Mouse (Mus musculus): ENCODE data around the gene Pigr. TPM values are rescaled to one million over a fixed set of nuclear protein-coding genes. Genes with fewer than 3 reads are reported as not detected.

Pigr gene
- polyA plus RNA-seq, 1 experiment from 2014 or later, result 0.76 TPM

- no peaks in the 10 kb centered on the region for H3K4me1 ChIP-seq (replicated peaks; ENCODE audit: control insufficient read depth, insufficient read depth, low read length)
- peak overlapping the region; percentile 36 for H3K4me3 ChIP-seq (ENCODE audit: low read depth, low read length)
- no peak overlapping the region for H3K27ac ChIP-seq (ENCODE audit: low read depth)
- H3K9ac ChIP-seq (ENCODE audit: low read length), result 0 out of 2 replicates have a peak overlapping the region, but pooled peaks have one; percentile 5
- DNase-seq (ENCODE audit: low spot score) (peak; percentile 70), ATAC-seq (replicated peaks; ENCODE audit: low FRiP score, low TSS enrichment, low read depth) (peak; percentile 54)
- peaks cover 9% of the 10 kb centered on the region; the same call in 1 of the 2 replicates for H3K27me3 ChIP-seq (replicated peaks; ENCODE audit: control insufficient read depth, insufficient read depth, low read length)
- peak overlapping the region; percentile 75 for H3K4me2 ChIP-seq (ENCODE audit: low read length)
- H3K36me3 ChIP-seq (ENCODE audit: control insufficient read depth, insufficient read depth, low read length), result no peaks in the 10 kb centered on the region
- WGBS, result 3% methylated on average over 43 of the region's 43 CpGs
- H3K9me3 ChIP-seq (ENCODE audit: control insufficient read depth, low read length), result no peaks in the 10 kb centered on the region
Measured at GRCm38 (mm10) chr1:130877889-130878614, 51.6 kb downstream of the Pigr start.

- no peak overlapping the region for H3K9ac ChIP-seq (ENCODE audit: low read length)
- ATAC-seq (replicated peaks; ENCODE audit: low FRiP score, low TSS enrichment, low read depth), result no peak
- H3K27ac ChIP-seq (ENCODE audit: low read depth), result no peak overlapping the region
- no peaks in the 10 kb centered on the region for H3K4me1 ChIP-seq (replicated peaks; ENCODE audit: control insufficient read depth, insufficient read depth, low read length)
- no peaks in the 10 kb centered on the region for H3K36me3 ChIP-seq (ENCODE audit: control insufficient read depth, insufficient read depth, low read length)
- H3K27me3 ChIP-seq (replicated peaks; ENCODE audit: control insufficient read depth, insufficient read depth, low read length), result peaks cover 9% of the 10 kb centered on the region; the same call in 1 of the 2 replicates
- H3K4me3 ChIP-seq (ENCODE audit: low read depth, low read length), result no peak overlapping the region
- no peaks in the 10 kb centered on the region for H3K9me3 ChIP-seq (ENCODE audit: control insufficient read depth, low read length)
- DNase-seq (ENCODE audit: low spot score), result no peak
- no peak overlapping the region for H3K4me2 ChIP-seq (ENCODE audit: low read length)
- WGBS, result 93% methylated on average over 7 of the region's 7 CpGs
Measured at GRCm38 (mm10) chr1:130879927-130880326, 53.4 kb downstream of the Pigr start.

- Histone ChIP-seq H3K4me1 (replicated peaks; ENCODE audit: control insufficient read depth, insufficient read depth, low read length) (no peaks in the 10 kb centered on the region), H3K27me3 (replicated peaks; ENCODE audit: control insufficient read depth, insufficient read depth, low read length) (no peaks in the 10 kb centered on the region), H3K9ac (ENCODE audit: low read length) (no peak overlapping the region), H3K27ac (ENCODE audit: low read depth) (no peak overlapping the region), H3K9me3 (ENCODE audit: control insufficient read depth, low read length) (no peaks in the 10 kb centered on the region), H3K4me2 (ENCODE audit: low read length) (no peak overlapping the region), H3K4me3 (ENCODE audit: low read depth, low read length) (no peak overlapping the region), H3K36me3 (ENCODE audit: control insufficient read depth, insufficient read depth, low read length) (no peaks in the 10 kb centered on the region)
- no peak for ATAC-seq (replicated peaks; ENCODE audit: low FRiP score, low TSS enrichment, low read depth)
- 86% methylated on average over 4 of the region's 4 CpGs for WGBS
- no peak for DNase-seq (ENCODE audit: low spot score)
Measured at GRCm38 (mm10) chr1:130883146-130883545, 56.7 kb downstream of the Pigr start.

DNA sequence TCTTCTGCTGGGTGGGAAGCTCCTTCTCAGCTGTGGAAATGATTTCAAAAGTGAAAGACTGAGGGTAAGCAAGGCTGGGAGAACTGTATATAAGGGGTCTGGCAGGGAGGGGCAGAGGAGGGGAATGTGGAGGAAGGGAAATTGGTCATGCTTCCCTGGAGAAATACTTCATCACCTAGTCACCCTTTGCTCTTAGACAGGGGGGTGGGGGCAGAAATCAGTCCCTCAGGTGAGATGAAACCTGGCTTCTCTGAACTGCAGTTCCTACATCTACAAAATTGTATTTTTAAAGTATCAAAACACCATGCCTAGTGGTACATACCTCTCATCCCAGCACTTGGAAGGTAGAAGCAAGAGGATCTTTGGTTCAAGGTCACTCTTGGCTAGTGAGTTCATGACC, 60.9 kb downstream of the Pigr start, which contains the start of gene Il24:
Il24 (minus strand) TSS at position 101 of the 400 bp plus-strand sequence.
- no peak within 1 kb of the TSS for H3K9ac ChIP-seq (ENCODE audit: low read length)
- no peak within 1 kb of the TSS for H3K4me3 ChIP-seq (ENCODE audit: low read depth, low read length)
- no peak within 1 kb of the TSS for H3K4me2 ChIP-seq (ENCODE audit: low read length)
- H3K36me3 ChIP-seq (ENCODE audit: control insufficient read depth, insufficient read depth, low read length), result no peaks in the 10 kb centered on the region
- H3K27me3 ChIP-seq (replicated peaks; ENCODE audit: control insufficient read depth, insufficient read depth, low read length), result no peaks in the 10 kb centered on the region
- DNase-seq (ENCODE audit: low spot score), result no peak
- H3K4me1 ChIP-seq (replicated peaks; ENCODE audit: control insufficient read depth, insufficient read depth, low read length), result no peaks in the 10 kb centered on the region
- H3K27ac ChIP-seq (ENCODE audit: low read depth), result no peak within 1 kb of the TSS
- no peaks in the 10 kb centered on the region for H3K9me3 ChIP-seq (ENCODE audit: control insufficient read depth, low read length)
- no peak for ATAC-seq (replicated peaks; ENCODE audit: low FRiP score, low TSS enrichment, low read depth)

DNA sequence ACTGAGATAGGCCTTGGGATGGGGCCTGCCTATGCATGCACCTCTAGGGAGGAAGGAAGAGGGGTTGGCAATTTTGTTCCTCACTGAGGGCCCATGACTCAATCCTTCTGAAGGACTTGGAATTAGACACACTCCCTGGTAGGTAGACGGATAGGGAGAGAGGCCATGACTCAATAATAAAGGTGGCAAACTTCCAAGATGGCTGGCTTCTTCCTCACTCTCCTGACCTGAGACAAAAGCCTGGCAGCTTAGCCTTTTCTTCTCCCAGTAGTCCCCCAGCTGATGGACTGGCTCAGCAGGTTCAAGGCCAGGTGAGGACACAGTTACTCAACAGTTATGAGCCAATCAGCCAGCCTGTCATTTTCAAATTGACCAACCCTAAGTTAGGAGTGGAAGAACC, 66.0 kb downstream of the Pigr start:
- Histone ChIP-seq H3K36me3 (ENCODE audit: control insufficient read depth, insufficient read depth, low read length) (no peaks in the 10 kb centered on the region), H3K27me3 (replicated peaks; ENCODE audit: control insufficient read depth, insufficient read depth, low read length) (no peaks in the 10 kb centered on the region), H3K4me3 (ENCODE audit: low read depth, low read length) (no peak overlapping the region), H3K27ac (ENCODE audit: low read depth) (no peak overlapping the region), H3K9ac (ENCODE audit: low read length) (no peak overlapping the region), H3K9me3 (ENCODE audit: control insufficient read depth, low read length) (no peaks in the 10 kb centered on the region), H3K4me2 (ENCODE audit: low read length) (no peak overlapping the region), H3K4me1 (replicated peaks; ENCODE audit: control insufficient read depth, insufficient read depth, low read length) (no peaks in the 10 kb centered on the region)
- WGBS, result 87% methylated on average over 1 of the region's 1 CpGs
- no peak for DNase-seq (ENCODE audit: low spot score)
- no peak for ATAC-seq (replicated peaks; ENCODE audit: low FRiP score, low TSS enrichment, low read depth)

- DNase-seq (ENCODE audit: low spot score) (no peak), ATAC-seq (replicated peaks; ENCODE audit: low FRiP score, low TSS enrichment, low read depth) (no peak)
- H3K36me3 ChIP-seq (ENCODE audit: control insufficient read depth, insufficient read depth, low read length), result no peaks in the 10 kb centered on the region
- no peak overlapping the region for H3K27ac ChIP-seq (ENCODE audit: low read depth)
- H3K9ac ChIP-seq (ENCODE audit: low read length), result no peak overlapping the region
- 71% methylated on average over 9 of the region's 9 CpGs for WGBS
- no peaks in the 10 kb centered on the region for H3K27me3 ChIP-seq (replicated peaks; ENCODE audit: control insufficient read depth, insufficient read depth, low read length)
- no peaks in the 10 kb centered on the region for H3K9me3 ChIP-seq (ENCODE audit: control insufficient read depth, low read length)
- no peak overlapping the region for H3K4me3 ChIP-seq (ENCODE audit: low read depth, low read length)
- no peaks in the 10 kb centered on the region for H3K4me1 ChIP-seq (replicated peaks; ENCODE audit: control insufficient read depth, insufficient read depth, low read length)
- no peak overlapping the region for H3K4me2 ChIP-seq (ENCODE audit: low read length)
Measured at GRCm38 (mm10) chr1:130893329-130894040, 67.0 kb downstream of the Pigr start.

- 70% methylated on average over 6 of the region's 6 CpGs for WGBS
- Histone ChIP-seq H3K9ac (ENCODE audit: low read length) (no peak overlapping the region), H3K4me3 (ENCODE audit: low read depth, low read length) (no peak overlapping the region), H3K27me3 (replicated peaks; ENCODE audit: control insufficient read depth, insufficient read depth, low read length) (no peaks in the 10 kb centered on the region), H3K9me3 (ENCODE audit: control insufficient read depth, low read length) (no peaks in the 10 kb centered on the region), H3K27ac (ENCODE audit: low read depth) (no peak overlapping the region), H3K4me2 (ENCODE audit: low read length) (no peak overlapping the region), H3K36me3 (ENCODE audit: control insufficient read depth, insufficient read depth, low read length) (no peaks in the 10 kb centered on the region), H3K4me1 (replicated peaks; ENCODE audit: control insufficient read depth, insufficient read depth, low read length) (no peaks in the 10 kb centered on the region)
- no peak for DNase-seq (ENCODE audit: low spot score)
- no peak for ATAC-seq (replicated peaks; ENCODE audit: low FRiP score, low TSS enrichment, low read depth)
Measured at GRCm38 (mm10) chr1:130894468-130894867, 68.0 kb downstream of the Pigr start.

Data from intestine, embryonic 14.5 days (tissue).